In genomic region chr3:66050092-66050886, GRCm38 (mm10) we compare ENCODE assay signal across 14 mouse cellular contexts.
DNase-seq lines count a peak whose midpoint lies in the region; ATAC-seq and TF ChIP-seq lines count a peak whose summit lies in the region.
"Had no signal": no experiment of that assay in that cellular context is flagged by ENCODE, and none has a peak within 500 bp of the region (broad histone marks: within the 10 kb centered on the region; RNA-seq: fewer than 3 reads in every experiment).

No protein-coding gene starts in this region.

- no peaks in the 10 kb centered on the region for H3K36me3 ChIP-seq in forebrain, embryonic 16.5 days (ENCODE audit: control insufficient read depth, insufficient read depth)
- H3K36me3 ChIP-seq: limb, embryonic 15.5 days; neural tube, embryonic 12.5 days had no signal

- H3K27me3 ChIP-seq in forebrain, embryonic 16.5 days (replicated peaks; ENCODE audit: control insufficient read depth, insufficient read depth, low read length), result no peaks in the 10 kb centered on the region
- H3K27me3 ChIP-seq: limb, embryonic 15.5 days; neural tube, embryonic 12.5 days had no signal

- no peak overlapping the region for H3K9ac ChIP-seq in forebrain, embryonic 16.5 days (replicated peaks; ENCODE audit: low read depth, low read length)
- H3K9ac ChIP-seq: limb, embryonic 15.5 days; neural tube, embryonic 12.5 days had no signal

- H3K9me3 ChIP-seq in forebrain, embryonic 16.5 days (ENCODE audit: control insufficient read depth, low read length), result no peaks in the 10 kb centered on the region
- H3K9me3 ChIP-seq: limb, embryonic 15.5 days; neural tube, embryonic 12.5 days had no signal

- H3K4me3 ChIP-seq in left cerebral cortex, adult 2 months, result no peak overlapping the region
- no peak overlapping the region for H3K4me3 ChIP-seq in forebrain, embryonic 16.5 days (replicated peaks; ENCODE audit: low read length)
- H3K4me3 ChIP-seq: limb, embryonic 15.5 days; neural tube, embryonic 12.5 days had no signal

- DNase-seq in heart, adult 18-20 months, result peak; percentile 6 to 10
- no peak for DNase-seq in heart, postnatal 4 days
- DNase-seq in left cerebral cortex, adult 9 months (ENCODE audit: low spot score in 2 of 2), result peak; percentile 5 to 8
- no peak for DNase-seq in left cerebral cortex, adult 2 months (ENCODE audit: extremely low spot score in 1 of 2, low spot score in 2 of 2)
- peak; percentile 15 for DNase-seq in mesoderm, embryonic 11.5 days (ENCODE audit: low read depth, low spot score)
- no peak for DNase-seq in yolk sac, embryonic 10.5 days (ENCODE audit: low spot score)
- DNase-seq in ovary, postnatal 14 days (ENCODE audit: low spot score), result no peak
- DNase-seq: right cerebral cortex, postnatal 4 days had no signal

- 36% methylated on average over 10 of the region's 10 CpGs for WGBS in forebrain, embryonic 16.5 days

- intact Hi-C loops in left cerebral cortex, adult 2 months (cut with DNase I), result no loop called here

- no peak overlapping the region for H3K4me2 ChIP-seq in forebrain, embryonic 16.5 days (ENCODE audit: low read length)
- H3K4me2 ChIP-seq: limb, embryonic 15.5 days; midbrain, embryonic 11.5 days; neural tube, embryonic 12.5 days had no signal

- peak; percentile 79 for ATAC-seq in forebrain, embryonic 16.5 days
- ATAC-seq: hindbrain, postnatal 0 days had no signal

- no peak overlapping the region for H3K27ac ChIP-seq in left cerebral cortex, adult 2 months
- no peak overlapping the region for H3K27ac ChIP-seq in forebrain, embryonic 16.5 days (ENCODE audit: low read length)
- H3K27ac ChIP-seq: hindbrain, postnatal 0 days; limb, embryonic 15.5 days; neural tube, embryonic 12.5 days; stomach, postnatal 0 days had no signal

- no peak for TF ChIP-seq CTCF in left cerebral cortex, adult 2 months (IDR thresholded peaks at IDR 0.05)

- H3K4me1 ChIP-seq in forebrain, embryonic 16.5 days (replicated peaks; ENCODE audit: control insufficient read depth, insufficient read depth, low read length), result peaks cover 7% of the 10 kb centered on the region
- H3K4me1 ChIP-seq: limb, embryonic 15.5 days; neural tube, embryonic 12.5 days had no signal

Comparison
In these comparisons a context has a peak if more than half of its experiments do, and no peak if none do; other contexts are left out.
1. DNase-seq: peak in heart, adult 18-20 months (2 of 2), left cerebral cortex, adult 9 months (2 of 2) and mesoderm, embryonic 11.5 days (single experiment); none in heart, postnatal 4 days (single experiment), left cerebral cortex, adult 2 months (0 of 2), yolk sac, embryonic 10.5 days (single experiment) and ovary, postnatal 14 days (single experiment).